Comparison of ENCODE assay signal across 15 mouse cellular contexts in the genomic region with DNA sequence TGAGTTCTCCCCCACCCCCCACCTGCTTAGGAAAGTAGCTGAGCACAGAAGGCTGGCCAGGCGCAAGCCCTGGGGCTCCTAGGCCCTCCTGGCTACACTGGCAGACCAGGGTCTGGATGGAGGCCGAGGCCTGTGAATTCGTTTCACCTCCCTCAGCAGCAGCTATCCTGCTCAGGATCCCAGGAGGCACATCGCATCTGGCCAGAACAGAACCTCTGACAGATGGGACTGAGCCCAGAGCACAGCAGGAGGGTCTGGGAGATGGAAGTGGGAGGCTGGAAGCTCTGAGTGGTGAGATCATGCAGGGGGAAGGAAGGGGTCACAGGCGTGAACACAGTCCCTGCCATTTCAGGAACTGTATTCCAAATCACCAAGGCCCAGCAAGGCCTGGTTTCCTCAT.
DNase-seq lines count a peak whose midpoint lies in the region; TF ChIP-seq lines count a peak whose summit lies in the region.
"Had no signal": no experiment of that assay in that cellular context is flagged by ENCODE, and none has a peak within 500 bp of the region (broad histone marks: within the 10 kb centered on the region; RNA-seq: fewer than 3 reads in every experiment).

No protein-coding gene starts in this region.

- DNase-seq in gastrocnemius, adult 2 months = peak; percentile 34
- no peak for DNase-seq in gastrocnemius, postnatal 10 days
- peak; percentile 29 for DNase-seq in MN1 (ENCODE audit: low spot score)
- peak; percentile 19 for DNase-seq in hindbrain, embryonic 10.5 days (ENCODE audit: low spot score)
- DNase-seq in limb, embryonic 10.5 days (ENCODE audit: low spot score) = no peak
- no peak for DNase-seq in yolk sac, embryonic 10.5 days (ENCODE audit: low spot score)
- no peak for DNase-seq in B cell, adult 2 months
- no peak for DNase-seq in layer of hippocampus, adult 18-20 months (ENCODE audit: low spot score in 2 of 2)
- DNase-seq: cerebellum, postnatal 36 days; gastrocnemius, postnatal 36 days; kidney, adult 9 months; lung, adult 18-20 months; lung, postnatal 14 days; right cerebral cortex, postnatal 14 days; thymus, postnatal 36 days had no signal

- 60% methylated on average over 5 of the region's 5 CpGs for WGBS in hindbrain, embryonic 10.5 days
- 73% methylated on average over 5 of the region's 5 CpGs for WGBS in limb, embryonic 10.5 days

- peaks cover 41% of the 10 kb centered on the region for H3K4me1 ChIP-seq in hindbrain, embryonic 10.5 days (replicated peaks)
- peaks cover 37% of the 10 kb centered on the region for H3K4me1 ChIP-seq in limb, embryonic 10.5 days

- H3K4me3 ChIP-seq in gastrocnemius, adult 2 months = no peak overlapping the region
- H3K4me3 ChIP-seq in hindbrain, embryonic 10.5 days = no peak overlapping the region
- H3K4me3 ChIP-seq in limb, embryonic 10.5 days = no peak overlapping the region

- intact Hi-C loops in gastrocnemius, adult 2 months (cut with DNase I) = no loop called here

- no peaks in the 10 kb centered on the region for H3K9me3 ChIP-seq in hindbrain, embryonic 10.5 days
- no peaks in the 10 kb centered on the region for H3K9me3 ChIP-seq in limb, embryonic 10.5 days (replicated peaks)

- H3K27ac ChIP-seq in gastrocnemius, adult 2 months = no peak overlapping the region
- peak overlapping the region; percentile 54 for H3K27ac ChIP-seq in hindbrain, embryonic 10.5 days
- H3K27ac ChIP-seq in limb, embryonic 10.5 days = peak overlapping the region; percentile 37; the same call in 1 of the 2 replicates

- no peak for TF ChIP-seq CTCF in gastrocnemius, adult 2 months (IDR thresholded peaks at IDR 0.05)

- H3K27me3 ChIP-seq in hindbrain, embryonic 10.5 days (ENCODE audit: insufficient read depth, poor library complexity, severe bottlenecking) = no peaks in the 10 kb centered on the region
- no peaks in the 10 kb centered on the region for H3K27me3 ChIP-seq in limb, embryonic 10.5 days (ENCODE audit: low read depth, poor library complexity, severe bottlenecking)

- H3K36me3 ChIP-seq in hindbrain, embryonic 10.5 days = peaks cover 24% of the 10 kb centered on the region
- peaks cover 18% of the 10 kb centered on the region for H3K36me3 ChIP-seq in limb, embryonic 10.5 days

Comparison
In these comparisons a context has a peak if more than half of its experiments do, and no peak if none do; other contexts are left out.
1. DNase-seq: peak in gastrocnemius, adult 2 months (single experiment), MN1 (single experiment) and hindbrain, embryonic 10.5 days (single experiment); none in gastrocnemius, postnatal 10 days (single experiment), limb, embryonic 10.5 days (single experiment), yolk sac, embryonic 10.5 days (single experiment), B cell, adult 2 months (0 of 2) and layer of hippocampus, adult 18-20 months (0 of 2).